Mouse (Mus musculus) brain, embryonic 14.5 days (tissue): ENCODE measurements around the gene E2f3.

ENCODE experiments used
- CTCF ChIP-seq: fragments of 200-500 bp; IDR thresholded peaks from 2 replicates; pipeline ENCODE4 v1.5.1; 2012; ENCODE audit warnings: inconsistent platforms, mild to moderate bottlenecking, moderate library complexity, borderline replicate concordance; ENCODE audit not compliant: insufficient read depth, insufficient read length; ENCODE audit errors: extremely low read depth
- POLR2A ChIP-seq: fragments of 200-500 bp; IDR thresholded peaks from 2 replicates; pipeline ENCODE4 v1.6.1; 2012; ENCODE audit warnings: mild to moderate bottlenecking, inconsistent platforms, borderline replicate concordance; ENCODE audit not compliant: poor library complexity, insufficient read depth, insufficient read length, severe bottlenecking; ENCODE audit errors: extremely low read depth

GRCm38 (mm10) chr13:29956821-29957421 is 28.9 kb downstream of the E2f3 start:
- TF ChIP-seq POLR2A, result no peak
- TF ChIP-seq CTCF, result no peak
